Mouse (Mus musculus): ENCODE measurements around the gene St8sia6.

GRCm38 (mm10) chr2:13718628-13719185 lies 75.2 kb downstream of the St8sia6 start:
- TF ChIP-seq CTCF (IDR thresholded peaks at IDR 0.05; ENCODE audit: low read depth) = no peak
- no peak for TF ChIP-seq EP300 (IDR thresholded peaks at IDR 0.05; ENCODE audit: low read depth)

Data from heart, postnatal 0 days (tissue).